Mouse (Mus musculus): Measurements from ENCODE around the gene Zer1.
A peak's percentile ranks its signal among the peaks of the same experiment; 100 is the strongest.
"Not testable (repeated sequence)": the region's sequence is repeated elsewhere in the genome, so short reads cannot be mapped to it uniquely, and the experiment has no call there.

The Zer1 gene

GRCm38 (mm10) chr2:30077502-30078348, 46.7 kb downstream of the Zer1 start, which contains the start of gene Pkn3:
Gene Pkn3 (plus strand): TSS chr2:30077684.
- DNase-seq (ENCODE audit: low read depth, low spot score): peak; percentile 48

- no peak for DNase-seq (ENCODE audit: low read depth, low spot score)
Measured at GRCm38 (mm10) chr2:30076959-30077358, 47.4 kb downstream of the Zer1 start.

GRCm38 (mm10) chr2:30076439-30076838, 47.9 kb downstream of the Zer1 start:
- DNase-seq (ENCODE audit: low read depth, low spot score): no peak

GRCm38 (mm10) chr2:30075625-30076024, 48.8 kb downstream of the Zer1 start:
- no peak for DNase-seq (ENCODE audit: low read depth, low spot score)

- DNase-seq (ENCODE audit: low read depth, low spot score): no peak
Measured at GRCm38 (mm10) chr2:30073285-30073684, 51.1 kb downstream of the Zer1 start.

GRCm38 (mm10) chr2:30072875-30073274, 51.5 kb downstream of the Zer1 start:
- DNase-seq (ENCODE audit: low read depth, low spot score): no peak

GRCm38 (mm10) chr2:30067962-30068361, 56.4 kb downstream of the Zer1 start:
- DNase-seq (ENCODE audit: low read depth, low spot score): no peak

GRCm38 (mm10) chr2:30067031-30067888, 57.1 kb downstream of the Zer1 start:
- DNase-seq (ENCODE audit: low read depth, low spot score): no peak

GRCm38 (mm10) chr2:30066046-30066901, 58.1 kb downstream of the Zer1 start:
- peak; percentile 91 for DNase-seq (ENCODE audit: low read depth, low spot score)

GRCm38 (mm10) chr2:30064298-30064697, 60.1 kb downstream of the Zer1 start:
- DNase-seq (ENCODE audit: low read depth, low spot score): no peak

GRCm38 (mm10) chr2:30063791-30064190, 60.6 kb downstream of the Zer1 start:
- no peak for DNase-seq (ENCODE audit: low read depth, low spot score)

GRCm38 (mm10) chr2:30063235-30063634, 61.1 kb downstream of the Zer1 start:
- no peak for DNase-seq (ENCODE audit: low read depth, low spot score)

- no peak for DNase-seq (ENCODE audit: low read depth, low spot score)
Measured at GRCm38 (mm10) chr2:30062249-30063093, 61.9 kb downstream of the Zer1 start.

GRCm38 (mm10) chr2:30061215-30062166, 62.9 kb downstream of the Zer1 start:
- no peak for DNase-seq (ENCODE audit: low read depth, low spot score)

- DNase-seq (ENCODE audit: low read depth, low spot score): no peak
Measured at GRCm38 (mm10) chr2:30058418-30058817, 66.0 kb downstream of the Zer1 start.

- DNase-seq (ENCODE audit: low read depth, low spot score): no peak
Measured at GRCm38 (mm10) chr2:30057223-30057904, 67.0 kb downstream of the Zer1 start, which contains the start of gene Set. Gene Set (plus strand): TSS chr2:30057378.

GRCm38 (mm10) chr2:30056736-30057135, 67.6 kb downstream of the Zer1 start:
- DNase-seq (ENCODE audit: low read depth, low spot score): no peak

GRCm38 (mm10) chr2:30055310-30055709, 69.1 kb downstream of the Zer1 start:
- not testable (repeated sequence) for DNase-seq (ENCODE audit: low read depth, low spot score)
